Mouse (Mus musculus) midbrain, embryonic 14.5 days (tissue): Measurements from ENCODE around the gene Ube2g2. TPM values are rescaled to one million over a fixed set of nuclear protein-coding genes. Genes with fewer than 3 reads are reported as not detected.
A peak's percentile ranks its signal among the peaks of the same experiment; 100 is the strongest.

ENCODE experiments used
- ATAC-seq: fragments of 200-750 bp; cut with Nextera tagmentation; 2 replicates; pipeline ENCODE4 v1.8.0; 2017; ENCODE audit warnings: moderate number of reproducible peaks, moderate library complexity; ENCODE audit not compliant: low FRiP score, low TSS enrichment
- DNase-seq: peaks from one replicate; pipeline ENCODE4 v3.0.0-alpha.2; 2015
- H3K27ac ChIP-seq: fragments of 300-500 bp; sonication (generic); replicated peaks from 2 replicates; pipeline ENCODE4 v1.5.1; 2014; ENCODE audit warnings: mild to moderate bottlenecking, low read depth, low read length, moderate library complexity
- H3K27me3 ChIP-seq: fragments of 300-500 bp; sonication (generic); 2 replicates; pipeline ENCODE4 v1.6.1; 2014; ENCODE audit warnings: low read length, control low read depth, mixed read lengths; ENCODE audit not compliant: control insufficient read depth, insufficient read depth
- H3K36me3 ChIP-seq: fragments of 300-500 bp; sonication (generic); 2 replicates; pipeline ENCODE4 v1.6.1; 2014; ENCODE audit warnings: low read length, control low read depth; ENCODE audit not compliant: control insufficient read depth, insufficient read depth
- H3K4me1 ChIP-seq: fragments of 300-500 bp; sonication (generic); 2 replicates; pipeline ENCODE4 v1.6.1; 2014; ENCODE audit warnings: mild to moderate bottlenecking, antibody characterized with exemption, low read length, control low read depth; ENCODE audit not compliant: control insufficient read depth, insufficient read depth
- H3K4me2 ChIP-seq: fragments of 300-500 bp; sonication (generic); 2 replicates; pipeline ENCODE4 v1.6.1; 2014; ENCODE audit warnings: mild to moderate bottlenecking, low read length, moderate library complexity
- H3K4me3 ChIP-seq: fragments of 300-500 bp; sonication (generic); replicated peaks from 2 replicates; pipeline ENCODE4 v1.5.1; 2014; ENCODE audit warnings: low read depth, low read length
- H3K9ac ChIP-seq: fragments of 300-500 bp; sonication (generic); replicated peaks from 2 replicates; pipeline ENCODE4 v1.6.1; 2014; ENCODE audit warnings: mild to moderate bottlenecking, low read length, moderate library complexity
- H3K9me3 ChIP-seq: fragments of 300-500 bp; sonication (generic); 2 replicates; pipeline ENCODE4 v1.6.1; 2016; ENCODE audit warnings: low read length, control low read depth, mixed read lengths; ENCODE audit not compliant: control insufficient read depth
- WGBS: fragments of 180-500 bp; shearing (Covaris S2); extraction: QIAGEN DNeasy Blood & Tissue Kit; methylation state at CpG from one replicate; pipeline ENCODE4 v1.1.7; 2014; 5-methylcytosine and 5-hydroxymethylcytosine counted together
- polyA plus RNA-seq: library from polyadenylated mRNA; unstranded; fragments of >200 nt; fragmentation: Nextera tagmentation; extraction: Ambion mirVana; gene quantifications from 2 replicates; pipeline ENCODE4 v1.2.1, GENCODE M21; 2014

The Ube2g2 gene
- polyA plus RNA-seq, 1 experiment from 2014 or later: 55.6 TPM

- 85% methylated on average over 7 of the region's 7 CpGs for WGBS
- Histone ChIP-seq H3K9ac (no peak overlapping the region), H3K9me3 (no peaks in the 10 kb centered on the region), H3K36me3 (peaks cover 10% of the 10 kb centered on the region), H3K4me3 (no peak overlapping the region), H3K27me3 (no peaks in the 10 kb centered on the region), H3K27ac (no peak overlapping the region), H3K4me1 (peaks cover 16% of the 10 kb centered on the region), H3K4me2 (no peak overlapping the region)
- DNase-seq (no peak), ATAC-seq (no peak)
These were observed 4.5 kb downstream of the Ube2g2 start for GRCm38 (mm10) chr10:77626591-77626990.

- 33% methylated on average over 2 of the region's 2 CpGs for WGBS
- Histone ChIP-seq H3K4me3 (no peak overlapping the region), H3K27me3 (no peaks in the 10 kb centered on the region), H3K4me2 (no peak overlapping the region), H3K27ac (no peak overlapping the region), H3K4me1 (peaks cover 16% of the 10 kb centered on the region), H3K9me3 (no peaks in the 10 kb centered on the region), H3K36me3 (peaks cover 15% of the 10 kb centered on the region), H3K9ac (no peak overlapping the region; the same call in 1 of the 2 replicates)
- peak; percentile 89 for DNase-seq
- peak; percentile 82 for ATAC-seq
These were observed 5.4 kb downstream of the Ube2g2 start for GRCm38 (mm10) chr10:77627497-77627896.

GRCm38 (mm10) chr10:77629163-77629562 is 7.1 kb downstream of the Ube2g2 start:
- Histone ChIP-seq H3K9me3 (no peaks in the 10 kb centered on the region), H3K27me3 (no peaks in the 10 kb centered on the region), H3K27ac (no peak overlapping the region), H3K9ac (no peak overlapping the region), H3K36me3 (peaks cover 23% of the 10 kb centered on the region), H3K4me2 (no peak overlapping the region), H3K4me3 (no peak overlapping the region), H3K4me1 (peaks cover 3% of the 10 kb centered on the region; the same call in 1 of the 2 replicates)
- ATAC-seq (no peak), DNase-seq (no peak)
- 88% methylated on average over 3 of the region's 3 CpGs for WGBS

- H3K4me2 ChIP-seq: no peak overlapping the region
- no peaks in the 10 kb centered on the region for H3K9me3 ChIP-seq
- DNase-seq (no peak), ATAC-seq (no peak)
- 96% methylated on average over 1 of the region's 1 CpGs for WGBS
- H3K27ac ChIP-seq: no peak overlapping the region
- no peaks in the 10 kb centered on the region for H3K4me1 ChIP-seq
- peaks cover 21% of the 10 kb centered on the region for H3K36me3 ChIP-seq
- no peaks in the 10 kb centered on the region for H3K27me3 ChIP-seq
- H3K4me3 ChIP-seq: no peak overlapping the region
- no peak overlapping the region for H3K9ac ChIP-seq
These were observed 7.9 kb downstream of the Ube2g2 start for GRCm38 (mm10) chr10:77629970-77630369.

GRCm38 (mm10) chr10:77634016-77634415 is 11.9 kb downstream of the Ube2g2 start:
- H3K27ac ChIP-seq: no peak overlapping the region
- H3K4me2 ChIP-seq: no peak overlapping the region
- WGBS: 81% methylated on average over 6 of the region's 6 CpGs
- ATAC-seq (no peak), DNase-seq (no peak)
- H3K9me3 ChIP-seq: no peaks in the 10 kb centered on the region
- no peaks in the 10 kb centered on the region for H3K4me1 ChIP-seq
- H3K4me3 ChIP-seq: no peak overlapping the region
- H3K27me3 ChIP-seq: no peaks in the 10 kb centered on the region
- H3K9ac ChIP-seq: no peak overlapping the region
- H3K36me3 ChIP-seq: peaks cover 38% of the 10 kb centered on the region

- Histone ChIP-seq H3K9me3 (no peaks in the 10 kb centered on the region), H3K36me3 (peaks cover 39% of the 10 kb centered on the region), H3K27me3 (no peaks in the 10 kb centered on the region), H3K4me2 (no peak overlapping the region), H3K4me3 (no peak overlapping the region), H3K9ac (no peak overlapping the region), H3K27ac (no peak overlapping the region), H3K4me1 (no peaks in the 10 kb centered on the region)
- no peak for ATAC-seq
- 56% methylated on average over 13 of the region's 13 CpGs for WGBS
- DNase-seq: peak; percentile 31
These were observed 12.6 kb downstream of the Ube2g2 start for GRCm38 (mm10) chr10:77634452-77635231.

- ATAC-seq: no peak
- Histone ChIP-seq H3K27ac (no peak overlapping the region), H3K36me3 (peaks cover 44% of the 10 kb centered on the region), H3K4me1 (no peaks in the 10 kb centered on the region), H3K9me3 (no peaks in the 10 kb centered on the region), H3K9ac (no peak overlapping the region), H3K4me3 (no peak overlapping the region), H3K27me3 (no peaks in the 10 kb centered on the region), H3K4me2 (no peak overlapping the region)
- DNase-seq: no peak
- 93% methylated on average over 7 of the region's 7 CpGs for WGBS
These were observed 14.3 kb downstream of the Ube2g2 start for GRCm38 (mm10) chr10:77636234-77636922.

- Histone ChIP-seq H3K27ac (no peak overlapping the region), H3K27me3 (no peaks in the 10 kb centered on the region), H3K4me3 (no peak overlapping the region), H3K36me3 (peaks cover 48% of the 10 kb centered on the region), H3K4me1 (no peaks in the 10 kb centered on the region), H3K4me2 (no peak overlapping the region), H3K9me3 (no peaks in the 10 kb centered on the region), H3K9ac (no peak overlapping the region)
- ATAC-seq: no peak
- WGBS: 76% methylated on average over 6 of the region's 6 CpGs
- no peak for DNase-seq
These were observed 16.9 kb downstream of the Ube2g2 start for GRCm38 (mm10) chr10:77638956-77639355.

- Histone ChIP-seq H3K27me3 (no peaks in the 10 kb centered on the region), H3K36me3 (peaks cover 65% of the 10 kb centered on the region), H3K4me3 (no peak overlapping the region), H3K4me2 (no peak overlapping the region), H3K9ac (no peak overlapping the region), H3K9me3 (no peaks in the 10 kb centered on the region), H3K4me1 (no peaks in the 10 kb centered on the region), H3K27ac (no peak overlapping the region)
- ATAC-seq (no peak), DNase-seq (no peak)
- WGBS: 88% methylated on average over 7 of the region's 7 CpGs
These were observed 21.1 kb downstream of the Ube2g2 start for GRCm38 (mm10) chr10:77643160-77643559.
